Mouse (Mus musculus) left cerebral cortex, postnatal 10 days (tissue): ENCODE measurements around the gene Fam189a2. TPM values are rescaled to one million over a fixed set of nuclear protein-coding genes. Genes with fewer than 3 reads are reported as not detected.
A peak's percentile ranks its signal among the peaks of the same experiment; 100 is the strongest.

Experiments used
- DNase-seq, 2 experiments: peaks; one replicate each; pipeline ENCODE4 v3.0.0; 2021 to 2022; ENCODE audit warnings: low spot score in 2 of 2, mixed read lengths in 1 of 2; ENCODE audit errors: extremely low spot score in 1 of 2
- intact Hi-C: fragments of 180-260 bp; cut with DNase I; formaldehyde crosslinking; loops from one replicate; pipeline ENCODE4 v1.15.1; 2025
- total RNA-seq, 2 experiments: library from RNA; stranded (reverse); gene quantifications; 2 replicates each; pipeline ENCODE4 v1.2.3; 2021

Gene Fam189a2
- 10 to 100 TPM; 15.2 to 16.1 TPM for total RNA-seq

- intact Hi-C loops, result loop anchor here (5.0 kb wide), 1 partner anchor 71 kb away; no protein-coding TSS in a partner anchor
- DNase-seq, result peak in 1 of 2 experiments; percentile 70
Observed at GRCm38 (mm10) chr19:24030871-24031556, at the start of gene Fam189a2. Gene Fam189a2 (minus strand): TSS chr19:24031019.

GRCm38 (mm10) chr19:24077658-24078057, 46.8 kb upstream of the Fam189a2 start:
- DNase-seq, result no peak
- intact Hi-C loops, result no loop called here

GRCm38 (mm10) chr19:24076536-24076935, 45.7 kb upstream of the Fam189a2 start:
- no peak for DNase-seq
- intact Hi-C loops, result no loop called here

- DNase-seq, result no peak
- intact Hi-C loops, result no loop called here
Observed at GRCm38 (mm10) chr19:24075927-24076326, 45.1 kb upstream of the Fam189a2 start.

- intact Hi-C loops, result no loop called here
Observed at GRCm38 (mm10) chr19:24073155-24073554, 42.3 kb upstream of the Fam189a2 start.

GRCm38 (mm10) chr19:24064348-24064895, 33.6 kb upstream of the Fam189a2 start:
- intact Hi-C loops, result no loop called here
- DNase-seq, result no peak

More at GRCm38 (mm10) chr19:24073155-24073554, 42.3 kb upstream of the Fam189a2 start:
- DNase-seq, result no peak

- no peak for DNase-seq
- intact Hi-C loops, result no loop called here
Observed at GRCm38 (mm10) chr19:24063585-24063984, 32.8 kb upstream of the Fam189a2 start.

- intact Hi-C loops, result no loop called here
- no peak for DNase-seq
Observed at GRCm38 (mm10) chr19:24058851-24059250, 28.0 kb upstream of the Fam189a2 start.

GRCm38 (mm10) chr19:24058021-24058420, 27.2 kb upstream of the Fam189a2 start:
- DNase-seq, result no peak

GRCm38 (mm10) chr19:24056880-24057279, 26.1 kb upstream of the Fam189a2 start:
- no peak for DNase-seq
- intact Hi-C loops, result no loop called here

More at GRCm38 (mm10) chr19:24058021-24058420, 27.2 kb upstream of the Fam189a2 start:
- intact Hi-C loops, result no loop called here

GRCm38 (mm10) chr19:24054904-24055303, 24.1 kb upstream of the Fam189a2 start:
- peak in 1 of 2 experiments; percentile 27 for DNase-seq
- intact Hi-C loops, result no loop called here

GRCm38 (mm10) chr19:24054265-24054664, 23.4 kb upstream of the Fam189a2 start:
- peak in 1 of 2 experiments; percentile 26 for DNase-seq
- intact Hi-C loops, result no loop called here

- DNase-seq, result no peak
- intact Hi-C loops, result no loop called here
Observed at GRCm38 (mm10) chr19:24050514-24050913, 19.7 kb upstream of the Fam189a2 start.

GRCm38 (mm10) chr19:24049329-24049728, 18.5 kb upstream of the Fam189a2 start:
- intact Hi-C loops, result no loop called here
- DNase-seq, result no peak

- intact Hi-C loops, result no loop called here
- DNase-seq, result no peak
Observed at GRCm38 (mm10) chr19:24046395-24046993, 15.7 kb upstream of the Fam189a2 start.

GRCm38 (mm10) chr19:24042387-24042786, 11.6 kb upstream of the Fam189a2 start:
- no peak for DNase-seq
- intact Hi-C loops, result no loop called here

- intact Hi-C loops, result no loop called here
- DNase-seq, result no peak
Observed at GRCm38 (mm10) chr19:24039061-24039853, 8.4 kb upstream of the Fam189a2 start.

GRCm38 (mm10) chr19:24034367-24034766, 3.5 kb upstream of the Fam189a2 start:
- intact Hi-C loops, result loop anchor here (5.0 kb wide), 1 partner anchor 68 kb away; no protein-coding TSS in a partner anchor
- no peak for DNase-seq

- intact Hi-C loops, result loop anchor here (5.0 kb wide), 1 partner anchor 70 kb away; no protein-coding TSS in a partner anchor
- DNase-seq, result no peak
Observed at GRCm38 (mm10) chr19:24032654-24033236, 1.9 kb upstream of the Fam189a2 start.
